Mouse (Mus musculus): Measurements from ENCODE around the gene Rad51d.

GRCm38 (mm10) chr11:82847571-82848000 lies 42.8 kb downstream of the Rad51d start:
- TF ChIP-seq CTCF (IDR thresholded peaks at IDR 0.05; ENCODE audit: low read depth, low read length), result no peak
- no peak for TF ChIP-seq POLR2A (IDR thresholded peaks at IDR 0.05; ENCODE audit: borderline replicate concordance, low read depth, low read length)

Data from bone marrow macrophage, adult 2 months (primary cell).